Mouse (Mus musculus): Measurements from ENCODE around the gene Saa4. TPM values are rescaled to one million over a fixed set of nuclear protein-coding genes. Genes with fewer than 3 reads are reported as not detected.

Saa4 gene
- polyA plus RNA-seq, 1 experiment from 2014 or later = not detected

Other genes with a start within 250 kb of the Saa4 start
- 11.1 and 13.2 TPM in 2 replicates for gene Sergef, start 92.8 kb downstream of the Saa4 start, polyA plus RNA-seq (2014; fragmentation: Nextera tagmentation; extraction: Ambion mirVana)
- 0.40 TPM in 1 of 2 replicates, not detected in the other for gene Tph1, start 60.1 kb downstream of the Saa4 start, polyA plus RNA-seq (2014; fragmentation: Nextera tagmentation; extraction: Ambion mirVana)
- gene Saal1, start 21.9 kb downstream of the Saa4 start, polyA plus RNA-seq (2014; fragmentation: Nextera tagmentation; extraction: Ambion mirVana) = 48.1 and 50.8 TPM in 2 replicates
- gene Saa3, start 16.9 kb downstream of the Saa4 start, polyA plus RNA-seq (2014; fragmentation: Nextera tagmentation; extraction: Ambion mirVana) = 0.20 and 0.29 TPM in 2 replicates
- gene Saa1, start 10.4 kb upstream of the Saa4 start, polyA plus RNA-seq (2014; fragmentation: Nextera tagmentation; extraction: Ambion mirVana) = 0.81 TPM in 1 of 2 replicates, not detected in the other
- gene Saa2, start 19.2 kb upstream of the Saa4 start, polyA plus RNA-seq (2014; fragmentation: Nextera tagmentation; extraction: Ambion mirVana) = 0.68 and 0.98 TPM in 2 replicates
- 18.6 and 21.3 TPM in 2 replicates for gene Hps5, start 63.5 kb upstream of the Saa4 start, polyA plus RNA-seq (2014; fragmentation: Nextera tagmentation; extraction: Ambion mirVana)
- gene Gtf2h1, start 63.5 kb upstream of the Saa4 start, polyA plus RNA-seq (2014; fragmentation: Nextera tagmentation; extraction: Ambion mirVana) = 51.0 and 51.6 TPM in 2 replicates
- 1,902 and 2,130 TPM in 2 replicates for gene Ldha, start 108.9 kb upstream of the Saa4 start, polyA plus RNA-seq (2014; fragmentation: Nextera tagmentation; extraction: Ambion mirVana)
- gene Ldhc, start 128.6 kb upstream of the Saa4 start, polyA plus RNA-seq (2014; fragmentation: Nextera tagmentation; extraction: Ambion mirVana) = 0.19 and 0.26 TPM in 2 replicates
- gene Tsg101, start 187.4 kb upstream of the Saa4 start, polyA plus RNA-seq (2014; fragmentation: Nextera tagmentation; extraction: Ambion mirVana) = 268 and 272 TPM in 2 replicates
- gene Uevld, start 225.9 kb upstream of the Saa4 start, polyA plus RNA-seq (2014; fragmentation: Nextera tagmentation; extraction: Ambion mirVana) = 14.3 and 15.2 TPM in 2 replicates